Mouse (Mus musculus) heart, embryonic 11.5 days (tissue): Measurements from ENCODE around the gene Gm10382. TPM values are rescaled to one million over a fixed set of nuclear protein-coding genes. Genes with fewer than 3 reads are reported as not detected.
"Not testable (repeated sequence)": the region's sequence is repeated elsewhere in the genome, so short reads cannot be mapped to it uniquely, and the experiment has no call there.

Experiments used
- ATAC-seq: fragments of 200-750 bp; cut with Nextera tagmentation; replicated peaks from 2 replicates; pipeline ENCODE4 v1.8.0; 2017; ENCODE audit warnings: moderate library complexity; ENCODE audit not compliant: insufficient number of reproducible peaks, low FRiP score, low TSS enrichment
- H3K27ac ChIP-seq: fragments of 300-500 bp; sonication (generic); 2 replicates; pipeline ENCODE4 v1.5.1; 2014; ENCODE audit warnings: mild to moderate bottlenecking, low read depth, low read length
- H3K27me3 ChIP-seq: fragments of 300-500 bp; sonication (generic); 2 replicates; pipeline ENCODE4 v1.6.1; 2014; ENCODE audit warnings: mild to moderate bottlenecking, low read length, mixed read lengths; ENCODE audit not compliant: control insufficient read depth, insufficient read depth
- H3K36me3 ChIP-seq: fragments of 300-500 bp; sonication (generic); 2 replicates; pipeline ENCODE4 v1.6.1; 2014; ENCODE audit warnings: mild to moderate bottlenecking, low read length, moderate library complexity, mixed read lengths; ENCODE audit not compliant: control insufficient read depth, insufficient read depth
- H3K4me1 ChIP-seq: fragments of 300-500 bp; sonication (generic); 2 replicates; pipeline ENCODE4 v1.6.1; 2014; ENCODE audit warnings: low read length; ENCODE audit not compliant: control insufficient read depth, insufficient read depth
- H3K4me2 ChIP-seq: fragments of 300-500 bp; sonication (generic); 2 replicates; pipeline ENCODE4 v1.6.1; 2014; ENCODE audit warnings: mild to moderate bottlenecking, moderate library complexity
- H3K4me3 ChIP-seq: fragments of 300-500 bp; sonication (generic); 2 replicates; pipeline ENCODE4 v1.5.1; 2014; ENCODE audit warnings: low read depth, low read length
- H3K9ac ChIP-seq: fragments of 300-500 bp; sonication (generic); 2 replicates; pipeline ENCODE4 v1.6.1; 2014; ENCODE audit warnings: mild to moderate bottlenecking, low read depth, low read length, moderate library complexity
- H3K9me3 ChIP-seq: fragments of 300-500 bp; sonication (generic); replicated peaks from 2 replicates; pipeline ENCODE4 v1.6.1; 2016; ENCODE audit warnings: low read length; ENCODE audit not compliant: control insufficient read depth
- WGBS: fragments of 180-500 bp; shearing (Covaris S2); extraction: QIAGEN DNeasy Blood & Tissue Kit; methylation state at CpG from one replicate; pipeline ENCODE4 v1.1.7; 2014; ENCODE audit not compliant: insufficient replicate concordance; 5-methylcytosine and 5-hydroxymethylcytosine counted together
- polyA plus RNA-seq: library from polyadenylated mRNA; unstranded; fragments of >200 nt; fragmentation: Nextera tagmentation; extraction: Ambion mirVana; gene quantifications from 2 replicates; pipeline ENCODE4 v1.2.1, GENCODE M21; 2014

The Gm10382 gene
- polyA plus RNA-seq, 1 experiment from 2014 or later: 0.42 TPM

DNA sequence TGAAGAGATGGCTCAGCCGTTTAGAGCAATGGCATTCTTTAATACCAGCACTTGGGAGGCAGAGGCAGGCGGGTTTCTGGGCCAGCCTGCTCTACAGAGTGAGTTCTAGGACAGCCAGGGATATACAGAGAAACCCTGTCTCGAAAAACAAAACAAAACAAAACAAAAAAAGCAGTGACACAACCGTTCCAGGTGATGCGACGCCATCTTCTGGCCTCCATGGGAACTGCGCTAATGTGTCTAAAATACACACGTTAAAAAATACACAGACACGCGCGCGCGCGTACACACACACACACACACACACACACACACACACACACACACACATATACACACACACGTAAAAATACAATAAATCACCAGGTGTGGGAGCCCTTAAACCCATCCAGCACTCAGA, 45.2 kb downstream of the Gm10382 start:
- H3K9me3 ChIP-seq, H3K27ac ChIP-seq, H3K9ac ChIP-seq, H3K27me3 ChIP-seq, H3K4me1 ChIP-seq, H3K36me3 ChIP-seq, ATAC-seq: not testable (repeated sequence)
- WGBS: 55% methylated on average over 15 of the region's 15 CpGs
- Histone ChIP-seq H3K4me3 (peak overlapping the region; percentile 85), H3K4me2 (peak overlapping the region; percentile 95)

Other genes with a start within 250 kb of the Gm10382 start
- gene Ncor2, start 210.1 kb upstream of the Gm10382 start, polyA plus RNA-seq: 14.3 and 18.8 TPM in 2 replicates
- 57.1 and 67.0 TPM in 2 replicates for gene Scarb1, start 48.2 kb upstream of the Gm10382 start, polyA plus RNA-seq
- 833 and 922 TPM in 2 replicates for gene Ubc, start 880 bp downstream of the Gm10382 start, polyA plus RNA-seq
- 9.9 and 10.6 TPM in 2 replicates for gene Dhx37, start 44.8 kb downstream of the Gm10382 start, polyA plus RNA-seq
- gene Bri3bp, start 52.2 kb downstream of the Gm10382 start, polyA plus RNA-seq: 30.8 and 32.7 TPM in 2 replicates
- 14.2 and 15.5 TPM in 2 replicates for gene Aacs, start 86.5 kb downstream of the Gm10382 start, polyA plus RNA-seq
- gene Tmem132b, start 142.5 kb downstream of the Gm10382 start, polyA plus RNA-seq: 0.03 TPM in 2 replicates